Mouse (Mus musculus): ENCODE data around the gene Acsl5. TPM values are rescaled to one million over a fixed set of nuclear protein-coding genes. Genes with fewer than 3 reads are reported as not detected.

Gene Acsl5
- polyA plus RNA-seq, 1 experiment from 2014 or later = 58.7 TPM

GRCm38 (mm10) chr19:55316109-55316714, 64.5 kb downstream of the Acsl5 start, which contains the start of gene Vti1a:
Gene Vti1a (plus strand): TSS chr19:55316295.
- under 1% methylated on average over 47 of the region's 48 CpGs for WGBS
- peak within 1 kb of the TSS; percentile 91 for H3K4me2 ChIP-seq (replicated peaks; ENCODE audit: low read depth, low read length)
- peaks cover 10% of the 10 kb centered on the region for H3K4me1 ChIP-seq (ENCODE audit: control insufficient read depth, insufficient read depth, low read length)
- peak within 1 kb of the TSS; percentile 86 for H3K27ac ChIP-seq (ENCODE audit: low read length)
- H3K27me3 ChIP-seq (ENCODE audit: control insufficient read depth, insufficient read depth, low read length) = no peaks in the 10 kb centered on the region
- no peaks in the 10 kb centered on the region for H3K9me3 ChIP-seq (ENCODE audit: control insufficient read depth, low read depth, low read length)
- peak within 1 kb of the TSS; percentile 76 for H3K4me3 ChIP-seq (ENCODE audit: low read depth, low read length)
- peak within 1 kb of the TSS; percentile 60 for H3K9ac ChIP-seq (replicated peaks; ENCODE audit: low read depth, low read length)
- H3K36me3 ChIP-seq (ENCODE audit: control insufficient read depth, insufficient read depth, low read length) = 0 out of 2 replicates have a peak, but pooled peaks cover 7% of the 10 kb centered on the region
- peak; percentile 89 for ATAC-seq (ENCODE audit: insufficient number of reproducible peaks, insufficient read depth, low FRiP score, low read depth)

DNA sequence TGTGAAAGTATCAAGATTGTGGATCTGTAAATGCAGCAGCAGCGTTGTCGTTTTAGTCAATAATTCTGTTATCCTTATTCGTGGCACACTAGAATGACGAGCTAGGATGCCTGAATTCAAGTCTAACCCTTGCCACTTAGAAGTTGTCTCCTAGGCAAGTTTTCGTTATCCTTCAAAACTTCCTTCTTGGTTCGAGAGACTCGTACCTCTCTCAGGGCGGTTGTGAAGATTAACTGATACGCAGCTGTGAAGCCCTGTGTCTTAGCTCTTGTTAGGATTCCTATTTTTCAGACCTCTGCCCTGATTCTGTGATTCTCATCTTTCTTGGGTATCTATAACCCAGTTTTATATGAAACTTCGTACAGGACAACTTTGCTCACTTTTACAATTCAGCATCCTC, 65.2 kb downstream of the Acsl5 start:
- H3K4me3 ChIP-seq (ENCODE audit: low read depth, low read length) = peak overlapping the region; percentile 76
- no peaks in the 10 kb centered on the region for H3K9me3 ChIP-seq (ENCODE audit: control insufficient read depth, low read depth, low read length)
- ATAC-seq (ENCODE audit: insufficient number of reproducible peaks, insufficient read depth, low FRiP score, low read depth) = no peak
- peaks cover 10% of the 10 kb centered on the region for H3K4me1 ChIP-seq (ENCODE audit: control insufficient read depth, insufficient read depth, low read length)
- peak overlapping the region; percentile 91 for H3K4me2 ChIP-seq (replicated peaks; ENCODE audit: low read depth, low read length)
- no peak overlapping the region for H3K27ac ChIP-seq (ENCODE audit: low read length)
- H3K27me3 ChIP-seq (ENCODE audit: control insufficient read depth, insufficient read depth, low read length) = no peaks in the 10 kb centered on the region
- H3K9ac ChIP-seq (replicated peaks; ENCODE audit: low read depth, low read length) = peak overlapping the region; percentile 60; the same call in 1 of the 2 replicates
- H3K36me3 ChIP-seq (ENCODE audit: control insufficient read depth, insufficient read depth, low read length) = 0 out of 2 replicates have a peak, but pooled peaks cover 6% of the 10 kb centered on the region
- WGBS = 48% methylated on average over 10 of the region's 10 CpGs

DNA sequence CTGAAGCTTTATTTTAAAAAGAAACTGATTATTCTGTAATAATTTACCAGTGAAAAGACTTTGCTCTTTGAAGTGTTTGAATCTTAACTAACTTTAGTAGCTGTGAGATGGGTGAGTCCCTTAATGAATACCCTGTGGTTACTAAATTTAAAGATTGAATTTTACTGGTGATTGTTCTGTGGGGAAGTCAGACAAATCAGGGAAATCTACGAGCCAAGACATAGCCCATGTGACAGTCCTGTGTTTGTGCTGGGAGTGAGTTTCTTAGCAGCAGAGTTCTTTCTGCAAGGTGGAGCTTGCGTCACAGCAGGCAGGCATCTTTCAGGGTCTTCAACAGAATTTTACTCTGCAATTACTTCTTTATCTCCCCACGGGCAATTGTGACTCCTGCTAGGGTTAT, 67.3 kb downstream of the Acsl5 start:
- no peaks in the 10 kb centered on the region for H3K36me3 ChIP-seq (ENCODE audit: control insufficient read depth, insufficient read depth, low read length)
- peaks cover 7% of the 10 kb centered on the region for H3K4me1 ChIP-seq (ENCODE audit: control insufficient read depth, insufficient read depth, low read length)

GRCm38 (mm10) chr19:55319521-55319920, 67.8 kb downstream of the Acsl5 start:
- Histone ChIP-seq H3K4me3 (ENCODE audit: low read depth, low read length) (no peak overlapping the region), H3K27me3 (ENCODE audit: control insufficient read depth, insufficient read depth, low read length) (no peaks in the 10 kb centered on the region), H3K9ac (replicated peaks; ENCODE audit: low read depth, low read length) (no peak overlapping the region), H3K27ac (ENCODE audit: low read length) (no peak overlapping the region), H3K36me3 (ENCODE audit: control insufficient read depth, insufficient read depth, low read length) (no peaks in the 10 kb centered on the region), H3K4me1 (ENCODE audit: control insufficient read depth, insufficient read depth, low read length) (peaks cover 5% of the 10 kb centered on the region), H3K4me2 (replicated peaks; ENCODE audit: low read depth, low read length) (no peak overlapping the region), H3K9me3 (ENCODE audit: control insufficient read depth, low read depth, low read length) (no peaks in the 10 kb centered on the region)
- ATAC-seq (ENCODE audit: insufficient number of reproducible peaks, insufficient read depth, low FRiP score, low read depth) = no peak
- 80% methylated on average over 5 of the region's 5 CpGs for WGBS

More for the DNA sequence above, 67.3 kb downstream of the Acsl5 start:
- Histone ChIP-seq H3K27me3 (ENCODE audit: control insufficient read depth, insufficient read depth, low read length) (no peaks in the 10 kb centered on the region), H3K9ac (replicated peaks; ENCODE audit: low read depth, low read length) (no peak overlapping the region), H3K9me3 (ENCODE audit: control insufficient read depth, low read depth, low read length) (no peaks in the 10 kb centered on the region), H3K4me2 (replicated peaks; ENCODE audit: low read depth, low read length) (no peak overlapping the region), H3K4me3 (ENCODE audit: low read depth, low read length) (no peak overlapping the region), H3K27ac (ENCODE audit: low read length) (no peak overlapping the region)
- 69% methylated on average over 3 of the region's 3 CpGs for WGBS
- no peak for ATAC-seq (ENCODE audit: insufficient number of reproducible peaks, insufficient read depth, low FRiP score, low read depth)

GRCm38 (mm10) chr19:55322604-55323003, 70.9 kb downstream of the Acsl5 start:
- 91% methylated on average over 8 of the region's 8 CpGs for WGBS
- H3K27me3 ChIP-seq (ENCODE audit: control insufficient read depth, insufficient read depth, low read length) = no peaks in the 10 kb centered on the region
- H3K27ac ChIP-seq (ENCODE audit: low read length) = no peak overlapping the region
- no peaks in the 10 kb centered on the region for H3K4me1 ChIP-seq (ENCODE audit: control insufficient read depth, insufficient read depth, low read length)
- no peak overlapping the region for H3K4me2 ChIP-seq (replicated peaks; ENCODE audit: low read depth, low read length)
- no peak overlapping the region for H3K9ac ChIP-seq (replicated peaks; ENCODE audit: low read depth, low read length)
- H3K36me3 ChIP-seq (ENCODE audit: control insufficient read depth, insufficient read depth, low read length) = no peaks in the 10 kb centered on the region
- no peak overlapping the region for H3K4me3 ChIP-seq (ENCODE audit: low read depth, low read length)
- ATAC-seq (ENCODE audit: insufficient number of reproducible peaks, insufficient read depth, low FRiP score, low read depth) = no peak
- no peaks in the 10 kb centered on the region for H3K9me3 ChIP-seq (ENCODE audit: control insufficient read depth, low read depth, low read length)

DNA sequence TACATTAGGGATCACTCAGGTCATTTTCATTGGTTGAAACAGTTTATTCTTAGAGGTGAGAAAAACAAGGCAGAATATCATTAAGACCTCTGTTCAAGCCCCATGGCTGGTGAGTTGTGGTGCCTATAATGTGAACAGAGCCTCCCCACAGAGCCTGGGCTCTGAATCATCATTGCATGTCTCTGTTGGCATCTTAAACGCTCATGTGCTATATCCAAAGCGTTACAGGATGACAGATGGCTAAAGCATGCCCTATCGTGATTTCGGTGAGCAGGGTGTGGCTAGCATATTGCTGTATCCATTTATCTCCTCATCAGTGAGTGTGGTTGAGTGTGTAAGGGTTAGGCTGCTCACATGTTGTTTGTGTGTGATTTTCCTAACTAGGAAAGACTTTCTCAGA, 75.8 kb downstream of the Acsl5 start:
- WGBS = 85% methylated on average over 4 of the region's 4 CpGs
- Histone ChIP-seq H3K4me2 (replicated peaks; ENCODE audit: low read depth, low read length) (no peak overlapping the region), H3K4me1 (ENCODE audit: control insufficient read depth, insufficient read depth, low read length) (no peaks in the 10 kb centered on the region), H3K27ac (ENCODE audit: low read length) (no peak overlapping the region), H3K9ac (replicated peaks; ENCODE audit: low read depth, low read length) (no peak overlapping the region), H3K9me3 (ENCODE audit: control insufficient read depth, low read depth, low read length) (no peaks in the 10 kb centered on the region), H3K27me3 (ENCODE audit: control insufficient read depth, insufficient read depth, low read length) (no peaks in the 10 kb centered on the region), H3K36me3 (ENCODE audit: control insufficient read depth, insufficient read depth, low read length) (peaks cover 6% of the 10 kb centered on the region), H3K4me3 (ENCODE audit: low read depth, low read length) (no peak overlapping the region)
- ATAC-seq (ENCODE audit: insufficient number of reproducible peaks, insufficient read depth, low FRiP score, low read depth) = no peak

DNA sequence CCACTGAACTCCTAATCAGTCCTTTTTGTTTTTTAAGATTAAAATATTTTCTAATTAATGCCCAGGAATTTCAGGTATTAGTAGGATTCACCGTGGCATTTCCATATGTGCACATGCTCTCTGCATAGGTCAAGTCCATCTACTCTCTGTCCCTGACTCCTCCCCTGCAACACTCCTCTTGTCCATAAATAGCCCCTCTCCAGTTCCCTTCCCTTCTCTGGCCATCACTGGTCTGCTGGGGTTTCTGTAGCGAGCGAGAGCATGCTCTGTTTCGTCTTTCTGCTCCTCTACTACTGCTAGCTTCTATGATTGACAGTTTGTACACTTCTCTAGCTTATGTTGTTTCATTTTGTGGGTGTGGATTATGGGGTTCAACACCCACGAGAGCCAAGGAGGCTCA, 80.0 kb downstream of the Acsl5 start:
- Histone ChIP-seq H3K9me3 (ENCODE audit: control insufficient read depth, low read depth, low read length) (no peaks in the 10 kb centered on the region), H3K27me3 (ENCODE audit: control insufficient read depth, insufficient read depth, low read length) (no peaks in the 10 kb centered on the region), H3K36me3 (ENCODE audit: control insufficient read depth, insufficient read depth, low read length) (peaks cover 6% of the 10 kb centered on the region), H3K4me2 (replicated peaks; ENCODE audit: low read depth, low read length) (no peak overlapping the region), H3K4me1 (ENCODE audit: control insufficient read depth, insufficient read depth, low read length) (0 out of 2 replicates have a peak, but pooled peaks cover 4% of the 10 kb centered on the region), H3K4me3 (ENCODE audit: low read depth, low read length) (no peak overlapping the region), H3K27ac (ENCODE audit: low read length) (no peak overlapping the region), H3K9ac (replicated peaks; ENCODE audit: low read depth, low read length) (no peak overlapping the region)
- ATAC-seq (ENCODE audit: insufficient number of reproducible peaks, insufficient read depth, low FRiP score, low read depth) = no peak
- WGBS = 91% methylated on average over 5 of the region's 5 CpGs

- Histone ChIP-seq H3K4me1 (ENCODE audit: control insufficient read depth, insufficient read depth, low read length) (0 out of 2 replicates have a peak, but pooled peaks cover 4% of the 10 kb centered on the region), H3K27ac (ENCODE audit: low read length) (no peak overlapping the region), H3K4me2 (replicated peaks; ENCODE audit: low read depth, low read length) (no peak overlapping the region), H3K36me3 (ENCODE audit: control insufficient read depth, insufficient read depth, low read length) (peaks cover 6% of the 10 kb centered on the region), H3K9ac (replicated peaks; ENCODE audit: low read depth, low read length) (no peak overlapping the region), H3K27me3 (ENCODE audit: control insufficient read depth, insufficient read depth, low read length) (no peaks in the 10 kb centered on the region), H3K4me3 (ENCODE audit: low read depth, low read length) (no peak overlapping the region), H3K9me3 (ENCODE audit: control insufficient read depth, low read depth, low read length) (no peaks in the 10 kb centered on the region)
- 87% methylated on average over 8 of the region's 8 CpGs for WGBS
- ATAC-seq (ENCODE audit: insufficient number of reproducible peaks, insufficient read depth, low FRiP score, low read depth) = peak; percentile 72; the same call in 1 of the 2 replicates
Measured at GRCm38 (mm10) chr19:55332641-55333268, 81.0 kb downstream of the Acsl5 start.
